Mouse (Mus musculus) spleen, adult 2 months (tissue): ENCODE data around the gene Gm20425. TPM values are rescaled to one million over a fixed set of nuclear protein-coding genes. Genes with fewer than 3 reads are reported as not detected.

Experiments used
- DNase-seq, 2 experiments: peaks; one replicate each; pipeline versions ENCODE4 v3.0.0 to v3.0.0-alpha.2; 2012 to 2021; ENCODE audit warnings: low spot score in 2 of 2, low read depth in 1 of 2
- H3K27ac ChIP-seq: fragments of 200-500 bp; 2 replicates; pipeline ENCODE4 v1.5.1; 2012; ENCODE audit warnings: low read length, inconsistent platforms; ENCODE audit not compliant: insufficient read depth
- H3K27me3 ChIP-seq: fragments of 200-500 bp; 2 replicates; pipeline ENCODE4 v1.6.1; 2012; ENCODE audit warnings: mild to moderate bottlenecking, moderate library complexity, low read length, inconsistent platforms; ENCODE audit not compliant: control insufficient read depth, insufficient read depth
- H3K36me3 ChIP-seq: fragments of 200-500 bp; 2 replicates; pipeline ENCODE4 v1.6.1; 2012; ENCODE audit warnings: mild to moderate bottlenecking, low read length, inconsistent platforms; ENCODE audit not compliant: control insufficient read depth, insufficient read depth
- H3K4me1 ChIP-seq: fragments of 200-500 bp; 2 replicates; pipeline ENCODE4 v1.6.1; 2011; ENCODE audit warnings: inconsistent platforms; ENCODE audit not compliant: control insufficient read depth, insufficient read depth, insufficient read length
- H3K4me3 ChIP-seq: fragments of 200-500 bp; 2 replicates; pipeline ENCODE4 v1.5.1; 2011; ENCODE audit warnings: mild to moderate bottlenecking, inconsistent platforms; ENCODE audit not compliant: insufficient read depth, insufficient read length; ENCODE audit errors: extremely low read depth
- CTCF ChIP-seq: fragments of 200-500 bp; IDR thresholded peaks from 2 replicates; pipeline ENCODE4 v1.5.1; 2011; ENCODE audit warnings: mild to moderate bottlenecking, inconsistent platforms; ENCODE audit not compliant: insufficient read depth, insufficient read length, insufficient replicate concordance; ENCODE audit errors: extremely low read depth
- POLR2A ChIP-seq: fragments of 200-500 bp; IDR thresholded peaks from 2 replicates; pipeline ENCODE4 v1.6.1; 2011; ENCODE audit warnings: low read depth, low read length, inconsistent platforms
- WGBS: fragments of 180-500 bp; shearing (Covaris S2); methylation state at CpG from one replicate; pipeline ENCODE4 v1.1.7; 2018; 5-methylcytosine and 5-hydroxymethylcytosine counted together
- polyA plus RNA-seq: library from polyadenylated mRNA; depleted of rRNA; stranded (reverse); fragments of >200 nt; gene quantifications from 2 replicates; pipeline ENCODE4 v1.2.3, GENCODE M21; 2012

Gm20425 gene
- polyA plus RNA-seq, 1 experiment = not detected

DNA sequence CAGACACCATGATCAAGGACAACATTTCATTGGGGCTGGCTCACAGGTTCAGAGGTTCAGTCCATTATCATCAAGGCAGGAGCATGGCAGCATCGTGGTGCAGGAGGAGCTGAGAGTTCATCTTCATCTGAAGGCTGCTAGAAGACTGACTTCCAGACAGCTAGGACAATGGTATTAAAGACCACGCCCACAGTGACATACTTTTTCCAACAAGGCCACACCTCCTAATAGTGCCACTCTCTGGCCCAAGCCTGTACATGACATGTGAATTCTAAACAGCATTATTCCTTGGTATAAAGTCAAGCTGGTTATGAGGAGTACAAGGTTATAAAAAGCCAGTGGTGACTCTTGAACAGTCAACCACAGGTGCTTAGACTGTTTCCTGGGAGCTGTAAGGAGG lies 75.5 kb downstream of the Gm20425 start:
- no peak for DNase-seq
- Histone ChIP-seq H3K27me3 (no peaks in the 10 kb centered on the region), H3K4me1 (no peaks in the 10 kb centered on the region), H3K27ac (no peak overlapping the region), H3K4me3 (no peak overlapping the region), H3K36me3 (no peaks in the 10 kb centered on the region)
- WGBS = 81% methylated on average over 2 of the region's 2 CpGs
- no peak for TF ChIP-seq POLR2A
- TF ChIP-seq CTCF = no peak

DNA sequence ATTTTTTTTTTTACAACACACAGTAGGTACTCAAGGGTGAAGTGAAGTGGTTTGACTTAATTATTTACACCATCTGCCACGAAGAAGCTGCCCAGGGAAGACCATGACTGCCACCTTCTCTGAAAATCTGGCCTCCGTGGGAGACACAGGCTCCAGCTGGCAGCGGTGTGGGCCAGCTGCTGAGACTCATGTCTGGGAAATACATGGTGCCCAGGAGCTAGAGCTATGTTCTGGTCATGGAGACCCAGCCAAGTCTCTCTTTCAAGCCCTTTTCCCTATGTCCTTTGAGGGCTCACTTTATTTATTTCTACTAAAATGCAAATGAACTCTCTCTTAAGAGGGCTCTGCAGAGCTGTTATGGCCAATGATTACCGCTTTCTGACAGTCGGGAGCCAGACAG lies 76.8 kb downstream of the Gm20425 start:
- no peaks in the 10 kb centered on the region for H3K27me3 ChIP-seq
- H3K4me1 ChIP-seq = peaks cover 3% of the 10 kb centered on the region; the same call in 1 of the 2 replicates
- no peak for TF ChIP-seq CTCF
- no peak overlapping the region for H3K27ac ChIP-seq
- 84% methylated on average over 5 of the region's 5 CpGs for WGBS
- no peaks in the 10 kb centered on the region for H3K36me3 ChIP-seq
- no peak overlapping the region for H3K4me3 ChIP-seq
- DNase-seq = no peak

DNA sequence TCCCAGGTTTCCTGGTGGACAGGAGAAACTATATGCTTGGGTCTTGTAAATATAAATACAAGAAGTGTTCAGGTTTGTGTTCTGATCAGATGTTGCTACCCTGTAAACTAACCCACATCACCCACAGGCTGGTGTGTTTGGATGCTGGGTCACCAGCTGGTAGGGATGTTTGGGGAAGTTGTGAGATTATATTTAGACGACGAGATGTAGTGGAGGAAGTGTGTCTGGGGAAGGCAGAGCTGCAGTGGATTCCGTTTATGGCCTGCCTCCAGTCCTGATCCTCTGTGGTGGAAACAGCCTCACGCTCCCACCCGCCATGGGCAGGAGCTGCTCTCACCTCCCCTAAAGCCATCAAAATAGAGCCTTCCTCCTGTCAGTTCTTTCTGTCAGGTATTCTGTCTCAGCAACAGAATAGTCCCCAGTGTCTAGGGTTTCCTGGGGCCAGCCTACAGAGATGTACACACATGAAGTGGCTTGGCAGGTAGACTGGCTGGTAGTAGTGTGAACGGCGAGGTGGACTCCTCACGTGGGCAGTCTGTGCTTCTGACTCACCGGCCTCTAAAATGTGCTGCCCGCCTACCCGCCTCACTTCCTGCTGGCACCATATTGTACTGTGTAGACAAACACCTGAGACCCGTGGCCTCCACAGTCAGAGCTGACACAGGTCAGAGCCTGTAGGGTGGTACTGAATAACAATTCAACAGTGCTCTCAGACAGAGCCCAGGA lies 80.9 kb downstream of the Gm20425 start:
- 32% methylated on average over 12 of the region's 12 CpGs for WGBS
- Histone ChIP-seq H3K27ac (no peak overlapping the region), H3K36me3 (no peaks in the 10 kb centered on the region), H3K4me1 (peaks cover 5% of the 10 kb centered on the region; the same call in 1 of the 2 replicates), H3K27me3 (no peaks in the 10 kb centered on the region), H3K4me3 (no peak overlapping the region)
- DNase-seq = no peak
- no peak for TF ChIP-seq POLR2A
- TF ChIP-seq CTCF = no peak

DNA sequence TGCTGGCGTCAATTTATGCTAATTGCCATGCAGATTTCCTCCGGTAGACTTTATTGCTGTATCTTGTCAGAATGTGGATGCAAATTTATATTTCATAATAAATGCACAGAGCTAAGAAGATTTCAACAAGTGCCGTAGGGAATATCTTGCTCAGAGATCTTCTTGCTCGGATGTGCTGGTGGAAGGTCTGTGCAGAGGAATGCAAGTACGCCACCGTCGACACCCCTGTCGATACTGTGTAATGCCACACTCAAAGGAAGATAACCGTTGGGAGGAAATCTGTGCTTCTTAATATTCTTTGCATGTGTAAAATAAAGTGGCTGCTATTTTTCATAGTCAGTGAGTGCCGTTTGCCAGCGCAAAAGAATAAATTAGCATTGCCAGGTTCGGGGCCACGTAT lies 83.0 kb downstream of the Gm20425 start:
- TF ChIP-seq POLR2A (no peak), CTCF (no peak)
- Histone ChIP-seq H3K4me3 (no peak overlapping the region), H3K36me3 (no peaks in the 10 kb centered on the region), H3K4me1 (peaks cover 5% of the 10 kb centered on the region; the same call in 1 of the 2 replicates), H3K27ac (no peak overlapping the region), H3K27me3 (no peaks in the 10 kb centered on the region)
- WGBS = 74% methylated on average over 13 of the region's 13 CpGs
- no peak for DNase-seq

DNA sequence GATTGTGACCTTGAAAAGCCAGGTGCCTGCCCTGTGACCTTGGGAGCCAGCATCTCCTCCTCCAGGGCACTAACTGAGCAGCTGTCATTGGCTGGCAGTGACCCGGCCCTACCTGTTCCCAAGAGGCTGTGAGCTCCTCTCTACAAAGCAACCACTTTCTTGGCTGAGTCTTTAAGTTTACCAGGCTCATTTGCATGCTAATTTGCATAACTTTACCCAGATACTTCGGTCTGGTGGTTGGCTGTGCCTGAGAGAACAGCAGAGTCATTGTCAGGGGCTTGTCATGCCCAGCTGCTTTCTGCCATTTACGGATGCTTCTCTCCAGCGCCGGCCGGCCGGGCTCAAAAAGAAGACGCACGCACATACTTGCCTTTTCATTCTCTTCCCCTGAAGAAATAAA lies 83.4 kb downstream of the Gm20425 start:
- Histone ChIP-seq H3K4me1 (peaks cover 5% of the 10 kb centered on the region; the same call in 1 of the 2 replicates), H3K27me3 (no peaks in the 10 kb centered on the region), H3K4me3 (no peak overlapping the region), H3K36me3 (no peaks in the 10 kb centered on the region), H3K27ac (no peak overlapping the region)
- TF ChIP-seq POLR2A = no peak
- no peak for TF ChIP-seq CTCF
- WGBS = 9% methylated on average over 9 of the region's 9 CpGs
- DNase-seq = peak in 1 of 2 experiments; percentile 48

DNA sequence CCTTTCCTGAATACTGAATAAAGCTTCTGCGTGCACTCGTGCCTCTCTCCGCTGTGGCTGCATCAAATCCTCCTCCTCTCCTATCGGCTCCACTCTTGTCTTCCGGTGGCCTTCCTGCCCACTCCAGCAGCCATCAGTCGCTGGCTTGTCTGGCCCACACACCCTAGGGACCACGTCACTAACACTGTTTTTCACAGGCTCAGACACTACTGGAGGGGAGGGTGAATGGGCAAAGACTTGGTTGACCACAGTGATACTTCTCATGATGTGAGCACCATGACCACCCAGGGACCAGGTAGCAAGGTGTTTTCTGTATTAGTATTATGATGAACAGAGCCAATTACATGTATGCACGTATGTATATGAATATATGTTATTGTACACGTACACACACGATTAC lies 83.8 kb downstream of the Gm20425 start:
- TF ChIP-seq CTCF (no peak), POLR2A (no peak)
- DNase-seq = no peak
- 85% methylated on average over 10 of the region's 10 CpGs for WGBS
- no peak overlapping the region for H3K4me3 ChIP-seq
- H3K27ac ChIP-seq = no peak overlapping the region
- H3K36me3 ChIP-seq = no peaks in the 10 kb centered on the region
- peaks cover 5% of the 10 kb centered on the region; the same call in 1 of the 2 replicates for H3K4me1 ChIP-seq
- no peaks in the 10 kb centered on the region for H3K27me3 ChIP-seq

DNA sequence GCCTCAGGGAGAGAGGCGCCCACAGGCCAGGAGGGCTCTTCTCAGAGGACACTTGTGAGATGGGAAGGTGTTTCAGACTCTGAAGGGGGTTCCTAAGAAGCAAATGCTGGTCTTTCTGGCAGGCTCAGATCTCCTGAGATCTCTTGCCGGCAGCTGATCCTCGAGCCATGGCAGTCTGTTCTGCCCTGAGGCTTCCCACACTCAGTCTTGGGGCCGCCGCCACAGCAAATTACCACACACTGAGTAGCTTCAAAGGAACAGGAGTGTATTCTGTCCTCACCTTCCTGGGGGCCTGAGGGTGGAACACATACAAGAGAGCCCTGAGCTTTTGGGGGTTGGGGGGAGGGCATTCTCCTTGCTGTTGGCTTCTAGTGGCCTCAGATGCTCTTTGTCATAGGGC lies 84.8 kb downstream of the Gm20425 start:
- Histone ChIP-seq H3K36me3 (no peaks in the 10 kb centered on the region), H3K4me3 (no peak overlapping the region), H3K27me3 (no peaks in the 10 kb centered on the region), H3K4me1 (peaks cover 5% of the 10 kb centered on the region; the same call in 1 of the 2 replicates), H3K27ac (no peak overlapping the region)
- no peak for DNase-seq
- TF ChIP-seq POLR2A (no peak), CTCF (no peak)
- WGBS = 88% methylated on average over 5 of the region's 5 CpGs
